Mouse (Mus musculus) gastrocnemius, postnatal 4 days (tissue): ENCODE data around the gene Tm6sf2. TPM values are rescaled to one million over a fixed set of nuclear protein-coding genes. Genes with fewer than 3 reads are reported as not detected.

Experiments used
- microRNA-seq: library from miRNA; unstranded; fragments of <30 nt; microRNA quantifications from one replicate; pipeline ENCODE4 v1.2.0, GENCODE M21; 2021
- total RNA-seq, 2 experiments: library from RNA; stranded (reverse); gene quantifications; 2 replicates each; pipeline ENCODE4 v1.2.3; 2021

Tm6sf2 gene
- total RNA-seq, 2 experiments from 2014 or later = 0.54 to 0.67 TPM

Small RNA genes within 50 kb of the gene (microRNA-seq; reads per million reads assigned to microRNA genes)
- gene Mir7066 = not detected

Other genes starting within 250 kb of the Tm6sf2 start
- 1 to 10 TPM; 1.4 to 1.9 TPM for gene Pbx4, start 240.4 kb upstream of the Tm6sf2 start, total RNA-seq
- gene Cilp2, start 185.2 kb upstream of the Tm6sf2 start, total RNA-seq = 10 to 100 TPM in 1 of 2 experiments, 1 to 10 TPM in 1; 6.3 to 12.8 TPM
- gene Tssk6, start 170.7 kb upstream of the Tm6sf2 start, total RNA-seq = under 1 TPM in 1 of 2 experiments, not detected in 1; 0.60 TPM
- 100 to 1,000 TPM; 188 to 196 TPM for gene Ndufa13, start 170.4 kb upstream of the Tm6sf2 start, total RNA-seq
- 10 to 100 TPM; 10.8 to 11.7 TPM for gene Yjefn3, start 170.2 kb upstream of the Tm6sf2 start, total RNA-seq
- gene Gatad2a, start 76.5 kb upstream of the Tm6sf2 start, total RNA-seq = 10 to 100 TPM; 60.9 to 74.5 TPM
- gene Mau2, start 30.2 kb upstream of the Tm6sf2 start, total RNA-seq = 10 to 100 TPM; 41.0 to 45.2 TPM
- gene Sugp1, start 30.1 kb upstream of the Tm6sf2 start, total RNA-seq = 10 to 100 TPM; 23.0 to 23.8 TPM
- gene Hapln4, start 10.5 kb downstream of the Tm6sf2 start, total RNA-seq = not detected
- gene Ncan, start 47.9 kb downstream of the Tm6sf2 start, total RNA-seq = under 1 TPM; 0.07 to 0.08 TPM
- 10 to 100 TPM in 1 of 2 experiments, 1 to 10 TPM in 1; 8.6 to 10.3 TPM for gene Nr2c2ap, start 58.4 kb downstream of the Tm6sf2 start, total RNA-seq
- gene Rfxank, start 66.2 kb downstream of the Tm6sf2 start, total RNA-seq = 10 to 100 TPM; 12.7 to 16.6 TPM
- 10 to 100 TPM; 25.6 to 27.7 TPM for gene Borcs8, start 66.6 kb downstream of the Tm6sf2 start, total RNA-seq
- under 1 TPM; 0.26 to 0.56 TPM for gene Mef2b, start 66.8 kb downstream of the Tm6sf2 start, total RNA-seq
- gene Tmem161a, start 99.4 kb downstream of the Tm6sf2 start, total RNA-seq = 10 to 100 TPM; 64.5 to 72.5 TPM
- gene Slc25a42, start 139.4 kb downstream of the Tm6sf2 start, total RNA-seq = 10 to 100 TPM; 26.2 to 27.9 TPM
- 10 to 100 TPM; 49.1 to 52.6 TPM for gene Sugp2, start 161.3 kb downstream of the Tm6sf2 start, total RNA-seq
- gene Armc6, start 161.5 kb downstream of the Tm6sf2 start, total RNA-seq = 10 to 100 TPM; 16.1 to 16.4 TPM
- gene Homer3, start 209.9 kb downstream of the Tm6sf2 start, total RNA-seq = 10 to 100 TPM; 23.2 to 24.3 TPM
- 10 to 100 TPM; 42.8 to 42.9 TPM for gene Ddx49, start 229.6 kb downstream of the Tm6sf2 start, total RNA-seq
- 100 to 1,000 TPM; 168 to 177 TPM for gene Cope, start 229.6 kb downstream of the Tm6sf2 start, total RNA-seq
- gene Cers1, start 242.9 kb downstream of the Tm6sf2 start, total RNA-seq = 10 to 100 TPM; 23.1 to 24.4 TPM